Mouse (Mus musculus) thymus, adult 2 months (tissue): ENCODE data around the gene Sstr4. TPM values are rescaled to one million over a fixed set of nuclear protein-coding genes. Genes with fewer than 3 reads are reported as not detected.

Source experiments
- DNase-seq: peaks from one replicate; pipeline ENCODE4 v3.0.0; 2021
- H3K27ac ChIP-seq: fragments of 200-500 bp; 2 replicates; pipeline ENCODE4 v1.5.1; 2012; ENCODE audit warnings: low read length, control low read depth; ENCODE audit not compliant: control insufficient read depth, insufficient read depth
- H3K27me3 ChIP-seq: fragments of 200-500 bp; 2 replicates; pipeline ENCODE4 v1.6.1; 2012; ENCODE audit warnings: mild to moderate bottlenecking, low read length, moderate library complexity, mixed read lengths; ENCODE audit not compliant: control insufficient read depth, insufficient read depth
- H3K36me3 ChIP-seq: fragments of 200-500 bp; 2 replicates; pipeline ENCODE4 v1.6.1; 2012; ENCODE audit warnings: mild to moderate bottlenecking, low read length, moderate library complexity; ENCODE audit not compliant: control insufficient read depth, insufficient read depth
- H3K4me1 ChIP-seq: fragments of 200-500 bp; replicated peaks from 2 replicates; pipeline ENCODE4 v1.6.1; 2012; ENCODE audit warnings: low read length; ENCODE audit not compliant: control insufficient read depth, insufficient read depth
- H3K4me3 ChIP-seq: fragments of 200-500 bp; 2 replicates; pipeline ENCODE4 v1.5.1; 2012; ENCODE audit warnings: mild to moderate bottlenecking, low read length, control low read depth, moderate library complexity; ENCODE audit not compliant: control insufficient read depth, insufficient read depth
- CTCF ChIP-seq: fragments of 200-500 bp; IDR thresholded peaks from 2 replicates; pipeline ENCODE4 v1.5.1; 2012; ENCODE audit warnings: mild to moderate bottlenecking, control low read depth, low read length, moderate library complexity, borderline replicate concordance; ENCODE audit not compliant: control insufficient read depth, poor library complexity, insufficient read depth; ENCODE audit errors: extremely low read depth
- POLR2A ChIP-seq: fragments of 200-500 bp; IDR thresholded peaks from 2 replicates; pipeline ENCODE4 v1.6.1; 2012; ENCODE audit warnings: mild to moderate bottlenecking, low read length, control low read depth, moderate library complexity; ENCODE audit not compliant: control insufficient read depth, poor library complexity, insufficient read depth; ENCODE audit errors: extremely low read depth
- WGBS: fragments of 180-500 bp; shearing (Covaris S2); methylation state at CpG from one replicate; pipeline ENCODE4 v1.1.7; 2018; 5-methylcytosine and 5-hydroxymethylcytosine counted together
- polyA plus RNA-seq: library from polyadenylated mRNA; depleted of rRNA; stranded (reverse); fragments of >200 nt; gene quantifications from 2 replicates; pipeline ENCODE4 v1.2.3, GENCODE M21; 2012

The Sstr4 gene
- polyA plus RNA-seq, 1 experiment = 0.26 TPM

- no peaks in the 10 kb centered on the region for H3K27me3 ChIP-seq
- H3K27ac ChIP-seq = no peak overlapping the region
- WGBS = 94% methylated on average over 3 of the region's 3 CpGs
- H3K4me1 ChIP-seq = no peaks in the 10 kb centered on the region
- TF ChIP-seq POLR2A = no peak
- no peak for TF ChIP-seq CTCF
- no peaks in the 10 kb centered on the region for H3K36me3 ChIP-seq
- no peak overlapping the region for H3K4me3 ChIP-seq
- DNase-seq = no peak
Observed at GRCm38 (mm10) chr2:148427553-148427952, 32.4 kb downstream of the Sstr4 start.

GRCm38 (mm10) chr2:148428523-148428922, 33.4 kb downstream of the Sstr4 start:
- Histone ChIP-seq H3K4me1 (no peaks in the 10 kb centered on the region), H3K36me3 (no peaks in the 10 kb centered on the region), H3K27ac (no peak overlapping the region), H3K27me3 (no peaks in the 10 kb centered on the region), H3K4me3 (no peak overlapping the region)
- WGBS = 74% methylated on average over 3 of the region's 3 CpGs
- no peak for DNase-seq
- TF ChIP-seq CTCF (no peak), POLR2A (no peak)

GRCm38 (mm10) chr2:148429001-148429505, 33.9 kb downstream of the Sstr4 start:
- no peak for DNase-seq
- Histone ChIP-seq H3K27ac (no peak overlapping the region), H3K36me3 (no peaks in the 10 kb centered on the region), H3K4me1 (no peaks in the 10 kb centered on the region), H3K27me3 (no peaks in the 10 kb centered on the region), H3K4me3 (no peak overlapping the region)
- no peak for TF ChIP-seq CTCF
- TF ChIP-seq POLR2A = no peak

GRCm38 (mm10) chr2:148430941-148431340, 35.8 kb downstream of the Sstr4 start:
- H3K27me3 ChIP-seq = no peaks in the 10 kb centered on the region
- H3K36me3 ChIP-seq = no peaks in the 10 kb centered on the region
- H3K4me1 ChIP-seq = no peaks in the 10 kb centered on the region
- H3K4me3 ChIP-seq = no peak overlapping the region
- no peak for DNase-seq
- no peak overlapping the region for H3K27ac ChIP-seq
- WGBS = 92% methylated on average over 4 of the region's 4 CpGs
- TF ChIP-seq CTCF = no peak
- no peak for TF ChIP-seq POLR2A

- Histone ChIP-seq H3K27me3 (no peaks in the 10 kb centered on the region), H3K27ac (no peak overlapping the region), H3K4me1 (no peaks in the 10 kb centered on the region), H3K4me3 (no peak overlapping the region), H3K36me3 (no peaks in the 10 kb centered on the region)
- TF ChIP-seq CTCF (no peak), POLR2A (no peak)
- no peak for DNase-seq
- WGBS = 88% methylated on average over 2 of the region's 2 CpGs
Observed at GRCm38 (mm10) chr2:148432346-148432745, 37.2 kb downstream of the Sstr4 start.

DNA sequence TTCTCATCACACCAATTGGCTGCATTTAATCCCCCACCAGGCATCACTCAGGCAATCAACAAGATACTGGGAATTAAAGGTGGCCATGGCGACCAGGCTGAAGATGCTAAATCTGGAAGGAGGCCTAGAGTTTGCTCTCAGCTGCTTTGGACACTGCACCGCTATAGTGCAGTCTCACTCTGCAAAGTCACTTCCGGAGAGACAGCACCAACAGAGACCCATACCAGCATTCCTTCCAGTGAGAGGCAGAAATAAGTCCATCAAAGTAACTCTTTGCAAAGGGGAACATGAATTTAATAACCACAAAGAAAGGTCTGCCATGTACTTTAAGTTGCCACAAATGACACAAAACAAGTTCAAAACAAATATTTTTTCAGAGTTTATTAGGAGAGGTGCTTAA, 41.1 kb downstream of the Sstr4 start:
- Histone ChIP-seq H3K4me3 (no peak overlapping the region), H3K4me1 (peaks cover 2% of the 10 kb centered on the region), H3K36me3 (no peaks in the 10 kb centered on the region), H3K27ac (no peak overlapping the region), H3K27me3 (no peaks in the 10 kb centered on the region)
- 45% methylated on average over 3 of the region's 3 CpGs for WGBS
- TF ChIP-seq CTCF = no peak
- TF ChIP-seq POLR2A = no peak
- DNase-seq = no peak

- TF ChIP-seq CTCF = no peak
- TF ChIP-seq POLR2A = no peak
- no peak for DNase-seq
- Histone ChIP-seq H3K4me1 (peaks cover 24% of the 10 kb centered on the region), H3K4me3 (no peak overlapping the region), H3K27me3 (no peaks in the 10 kb centered on the region), H3K36me3 (no peaks in the 10 kb centered on the region), H3K27ac (no peak overlapping the region)
- WGBS = 46% methylated on average over 3 of the region's 3 CpGs
Observed at GRCm38 (mm10) chr2:148439691-148440276, 44.6 kb downstream of the Sstr4 start.
